Mouse (Mus musculus): ENCODE data around the gene Ppp6r3. TPM values are rescaled to one million over a fixed set of nuclear protein-coding genes. Genes with fewer than 3 reads are reported as not detected.
"Not testable (repeated sequence)": the region's sequence is repeated elsewhere in the genome, so short reads cannot be mapped to it uniquely, and the experiment has no call there.

The Ppp6r3 gene
- polyA plus RNA-seq, 1 experiment from 2014 or later = 65.1 TPM

DNA sequence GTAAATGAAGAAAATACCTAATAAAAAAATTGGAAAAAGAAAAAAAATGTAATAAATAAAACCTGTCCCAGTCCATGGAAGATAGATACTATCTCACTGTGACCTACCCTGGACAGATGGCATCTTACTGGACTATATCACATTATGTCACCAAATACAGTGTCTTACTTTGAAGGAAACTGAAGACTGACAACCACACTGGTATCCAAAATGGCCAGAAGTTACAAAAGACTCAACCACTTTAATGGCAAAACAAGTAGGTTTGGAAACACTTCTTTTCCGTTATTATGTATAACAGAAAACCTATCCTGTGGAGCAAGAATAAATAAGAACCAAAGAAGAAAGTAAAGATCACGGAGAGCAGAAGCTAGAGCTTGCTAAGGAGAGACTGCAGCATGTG lies 35.3 kb downstream of the Ppp6r3 start:
- peaks cover 32% of the 10 kb centered on the region for H3K36me3 ChIP-seq
- H3K4me2 ChIP-seq (replicated peaks) = no peak overlapping the region
- no peak overlapping the region for H3K27ac ChIP-seq
- no peak for ATAC-seq (ENCODE audit: low FRiP score, low read depth)
- WGBS = 89% methylated on average over 2 of the region's 2 CpGs
- H3K27me3 ChIP-seq = no peaks in the 10 kb centered on the region
- no peak overlapping the region for H3K4me3 ChIP-seq
- H3K4me1 ChIP-seq = no peaks in the 10 kb centered on the region
- no peak overlapping the region for H3K9ac ChIP-seq
- H3K9me3 ChIP-seq = no peaks in the 10 kb centered on the region

DNA sequence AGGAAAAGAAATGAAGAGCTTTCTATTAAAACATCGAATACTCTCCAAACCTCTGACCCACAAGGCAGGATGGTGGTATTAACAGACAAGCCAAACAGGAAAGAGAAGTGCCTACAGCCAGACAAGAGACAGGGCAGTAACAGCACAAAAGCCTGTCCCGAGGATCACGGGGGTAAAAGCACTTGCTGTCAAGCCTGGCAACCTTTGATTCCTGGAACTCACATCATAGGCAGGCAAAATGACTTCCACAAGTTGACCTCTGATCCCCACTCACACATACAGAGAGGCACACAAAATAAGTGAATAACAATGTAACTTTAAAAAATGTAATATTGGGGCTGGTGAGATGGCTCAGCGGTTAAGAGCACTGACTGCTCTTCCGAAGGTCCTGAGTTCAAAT lies 36.1 kb downstream of the Ppp6r3 start:
- WGBS = 92% methylated on average over 5 of the region's 5 CpGs
- peaks cover 32% of the 10 kb centered on the region for H3K36me3 ChIP-seq
- no peak overlapping the region for H3K4me3 ChIP-seq
- peaks cover 5% of the 10 kb centered on the region; the same call in 1 of the 2 replicates for H3K4me1 ChIP-seq
- no peak for ATAC-seq (ENCODE audit: low FRiP score, low read depth)
- no peak overlapping the region for H3K9ac ChIP-seq
- no peaks in the 10 kb centered on the region for H3K9me3 ChIP-seq
- no peak overlapping the region for H3K27ac ChIP-seq
- no peak overlapping the region for H3K4me2 ChIP-seq (replicated peaks)
- no peaks in the 10 kb centered on the region for H3K27me3 ChIP-seq

DNA sequence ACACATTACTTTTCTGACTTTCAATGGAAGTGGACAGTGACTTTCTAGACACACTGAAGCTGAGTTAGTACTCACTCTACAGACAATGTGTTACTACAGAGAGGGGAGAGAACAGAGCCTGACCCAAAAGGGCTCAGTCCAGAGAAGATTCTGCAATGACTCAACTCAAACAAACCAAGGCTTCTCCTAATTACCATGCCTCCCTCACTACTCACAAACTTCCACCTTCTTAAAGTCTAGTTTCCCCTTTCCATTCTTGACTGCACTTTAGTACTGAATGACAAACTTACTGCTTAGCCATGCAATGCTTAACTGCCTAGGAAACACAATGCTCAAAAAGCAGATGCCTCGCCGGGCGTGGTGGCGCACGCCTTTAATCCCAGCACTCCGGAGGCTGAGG lies 37.9 kb downstream of the Ppp6r3 start:
- ATAC-seq (ENCODE audit: low FRiP score, low read depth) = no peak
- H3K4me1 ChIP-seq = peaks cover 5% of the 10 kb centered on the region; the same call in 1 of the 2 replicates
- no peak overlapping the region for H3K9ac ChIP-seq
- no peak overlapping the region for H3K27ac ChIP-seq
- no peak overlapping the region for H3K4me2 ChIP-seq (replicated peaks)
- no peaks in the 10 kb centered on the region for H3K9me3 ChIP-seq
- H3K4me3 ChIP-seq = no peak overlapping the region
- peaks cover 27% of the 10 kb centered on the region for H3K36me3 ChIP-seq
- H3K27me3 ChIP-seq = no peaks in the 10 kb centered on the region
- 95% methylated on average over 6 of the region's 6 CpGs for WGBS

DNA sequence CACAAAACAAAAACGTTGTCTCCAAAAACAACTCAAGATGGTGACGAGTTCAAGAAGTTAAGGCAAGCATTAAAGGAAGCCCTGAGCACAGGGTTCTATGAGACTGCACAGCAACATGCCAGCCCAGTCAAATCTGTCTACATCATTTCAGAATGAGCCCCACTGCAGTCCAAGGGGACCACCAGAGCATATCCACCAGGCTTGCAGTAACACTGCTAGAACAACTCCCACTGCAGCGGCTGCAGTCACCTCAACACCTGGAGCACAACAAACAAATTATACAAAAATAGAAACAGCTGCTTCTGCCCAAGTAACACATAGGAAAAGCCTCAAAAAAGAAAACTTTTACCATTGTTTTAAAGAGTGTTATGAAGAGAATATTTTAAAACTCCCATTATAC lies 40.6 kb downstream of the Ppp6r3 start:
- Histone ChIP-seq H3K4me2 (replicated peaks) (no peak overlapping the region), H3K27me3 (no peaks in the 10 kb centered on the region), H3K9ac (no peak overlapping the region), H3K9me3 (no peaks in the 10 kb centered on the region), H3K36me3 (peaks cover 16% of the 10 kb centered on the region; the same call in 1 of the 2 replicates), H3K27ac (no peak overlapping the region), H3K4me3 (no peak overlapping the region), H3K4me1 (peaks cover 9% of the 10 kb centered on the region; the same call in 1 of the 2 replicates)
- no peak for ATAC-seq (ENCODE audit: low FRiP score, low read depth)
- 88% methylated on average over 3 of the region's 3 CpGs for WGBS

DNA sequence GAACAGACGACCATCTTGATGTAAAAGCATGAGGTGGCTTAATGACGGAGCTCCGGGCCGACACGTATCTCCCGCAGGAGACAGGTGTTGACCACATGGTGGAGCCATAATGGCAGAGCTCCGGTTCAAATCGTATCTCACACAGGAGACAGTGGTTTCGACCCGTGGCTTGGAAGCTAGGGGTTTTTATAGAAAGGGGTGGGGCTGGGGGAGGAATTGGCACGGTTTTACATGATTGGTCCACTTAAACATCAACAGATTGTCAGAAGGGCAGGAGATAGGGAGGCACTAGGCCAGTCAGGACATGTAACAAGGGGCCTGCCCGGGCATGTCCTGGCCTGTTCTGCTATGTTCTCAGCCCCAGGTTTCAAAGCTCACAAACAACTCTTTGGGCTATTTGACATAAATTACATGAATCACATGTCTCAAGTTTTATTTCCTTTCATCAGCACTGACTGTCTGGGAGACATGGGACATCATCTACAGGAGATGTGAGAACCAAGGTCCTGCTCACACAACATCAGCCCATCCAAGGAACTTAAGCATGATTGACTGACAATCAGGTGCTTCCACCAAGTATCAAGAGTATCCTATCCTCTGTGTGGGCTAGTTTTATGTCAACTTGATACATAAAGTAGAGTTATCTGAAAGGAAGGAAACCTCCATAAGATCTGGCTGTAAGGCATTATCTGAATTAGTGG lies 42.1 kb downstream of the Ppp6r3 start:
- not testable (repeated sequence) for H3K27me3 ChIP-seq; H3K36me3 ChIP-seq; H3K9ac ChIP-seq; H3K9me3 ChIP-seq; H3K4me2 ChIP-seq (replicated peaks); H3K4me1 ChIP-seq; H3K27ac ChIP-seq; ATAC-seq (ENCODE audit: low FRiP score, low read depth); H3K4me3 ChIP-seq
- 81% methylated on average over 12 of the region's 12 CpGs for WGBS

DNA sequence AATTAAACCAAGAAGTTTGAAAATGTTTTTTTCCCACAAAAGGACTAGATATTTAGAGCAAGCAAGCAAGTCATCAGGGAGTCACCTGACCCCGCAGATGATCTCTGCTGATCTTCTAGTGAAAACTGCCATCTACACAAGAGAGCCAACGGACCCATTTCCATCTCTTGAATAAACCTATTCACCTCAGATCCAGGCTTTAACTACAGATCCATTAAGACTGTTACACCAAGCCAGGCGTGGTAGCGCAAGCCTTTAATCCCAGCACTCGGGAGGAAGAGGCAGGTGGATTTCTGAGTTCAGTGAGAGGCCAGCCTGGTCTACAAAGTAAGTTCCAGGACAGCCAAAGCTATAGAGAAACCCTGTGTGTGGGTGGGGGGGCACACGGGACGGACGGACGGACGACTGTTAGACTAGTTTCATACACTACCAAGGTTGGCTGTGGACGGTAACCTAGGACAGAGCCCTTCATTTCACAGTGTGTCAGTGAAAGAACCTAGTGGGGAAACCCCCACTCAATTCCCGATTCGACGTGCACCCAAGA lies 42.8 kb downstream of the Ppp6r3 start:
- 91% methylated on average over 14 of the region's 14 CpGs for WGBS
- no peaks in the 10 kb centered on the region for H3K9me3 ChIP-seq
- no peak overlapping the region for H3K4me2 ChIP-seq (replicated peaks)
- peaks cover 5% of the 10 kb centered on the region; the same call in 1 of the 2 replicates for H3K36me3 ChIP-seq
- H3K27ac ChIP-seq = no peak overlapping the region
- H3K27me3 ChIP-seq = no peaks in the 10 kb centered on the region
- no peak overlapping the region for H3K9ac ChIP-seq
- H3K4me1 ChIP-seq = peaks cover 9% of the 10 kb centered on the region; the same call in 1 of the 2 replicates
- no peak overlapping the region for H3K4me3 ChIP-seq
- no peak for ATAC-seq (ENCODE audit: low FRiP score, low read depth)

- no peaks in the 10 kb centered on the region for H3K27me3 ChIP-seq
- 82% methylated on average over 3 of the region's 3 CpGs for WGBS
- H3K4me2 ChIP-seq (replicated peaks) = no peak overlapping the region
- H3K36me3 ChIP-seq = peaks cover 27% of the 10 kb centered on the region
- H3K9ac ChIP-seq = no peak overlapping the region
- no peak for ATAC-seq (ENCODE audit: low FRiP score, low read depth)
- no peaks in the 10 kb centered on the region for H3K9me3 ChIP-seq
- H3K27ac ChIP-seq = no peak overlapping the region
- H3K4me1 ChIP-seq = peaks cover 7% of the 10 kb centered on the region; the same call in 1 of the 2 replicates
- no peak overlapping the region for H3K4me3 ChIP-seq
These were observed 45.8 kb downstream of the Ppp6r3 start for GRCm38 (mm10) chr19:3529781-3530180.

- Histone ChIP-seq H3K27ac (no peak overlapping the region), H3K4me3 (no peak overlapping the region), H3K9me3 (no peaks in the 10 kb centered on the region), H3K4me2 (replicated peaks) (no peak overlapping the region), H3K4me1 (0 out of 2 replicates have a peak, but pooled peaks cover 4% of the 10 kb centered on the region), H3K27me3 (no peaks in the 10 kb centered on the region), H3K36me3 (peaks cover 35% of the 10 kb centered on the region), H3K9ac (no peak overlapping the region)
- 84% methylated on average over 4 of the region's 4 CpGs for WGBS
- ATAC-seq (ENCODE audit: low FRiP score, low read depth) = no peak
These were observed 46.9 kb downstream of the Ppp6r3 start for GRCm38 (mm10) chr19:3528646-3529045.

- Histone ChIP-seq H3K36me3 (peaks cover 44% of the 10 kb centered on the region), H3K4me3 (no peak overlapping the region), H3K4me1 (0 out of 2 replicates have a peak, but pooled peaks cover 4% of the 10 kb centered on the region), H3K27me3 (no peaks in the 10 kb centered on the region), H3K9me3 (no peaks in the 10 kb centered on the region), H3K27ac (no peak overlapping the region), H3K9ac (no peak overlapping the region), H3K4me2 (replicated peaks) (no peak overlapping the region)
- ATAC-seq (ENCODE audit: low FRiP score, low read depth) = no peak
- WGBS = 97% methylated on average over 4 of the region's 4 CpGs
These were observed 48.0 kb downstream of the Ppp6r3 start for GRCm38 (mm10) chr19:3527531-3527930.

GRCm38 (mm10) chr19:3519471-3520169 lies 55.9 kb downstream of the Ppp6r3 start:
- Histone ChIP-seq H3K27me3 (no peaks in the 10 kb centered on the region), H3K4me2 (replicated peaks) (no peak overlapping the region), H3K9me3 (no peaks in the 10 kb centered on the region), H3K9ac (no peak overlapping the region), H3K4me1 (no peaks in the 10 kb centered on the region), H3K27ac (no peak overlapping the region), H3K36me3 (peaks cover 92% of the 10 kb centered on the region), H3K4me3 (no peak overlapping the region)
- no peak for ATAC-seq (ENCODE audit: low FRiP score, low read depth)
- WGBS = 97% methylated on average over 4 of the region's 4 CpGs

DNA sequence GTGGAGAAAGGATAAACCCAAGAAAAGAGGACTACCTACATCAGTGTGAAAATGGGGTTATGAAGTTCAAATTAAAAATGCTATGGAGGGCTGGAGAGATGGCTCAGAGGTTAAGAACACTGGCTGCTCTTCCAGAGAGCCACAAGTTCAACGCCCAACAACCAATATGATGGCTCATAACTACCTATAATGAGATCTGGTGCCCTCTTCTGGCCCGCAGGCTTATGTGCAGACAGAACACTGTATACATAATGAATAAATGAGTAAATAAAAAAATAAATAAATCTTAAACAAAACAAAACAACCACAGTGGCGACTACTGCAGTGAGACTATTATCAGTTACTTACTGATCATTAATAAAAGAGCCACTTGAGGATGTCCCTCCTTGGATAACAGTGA lies 78.3 kb downstream of the Ppp6r3 start:
- no peak overlapping the region for H3K27ac ChIP-seq
- no peaks in the 10 kb centered on the region for H3K4me1 ChIP-seq
- no peak for ATAC-seq (ENCODE audit: low FRiP score, low read depth)
- no peak overlapping the region for H3K4me2 ChIP-seq (replicated peaks)
- H3K9ac ChIP-seq = no peak overlapping the region
- no peaks in the 10 kb centered on the region for H3K9me3 ChIP-seq
- WGBS = 90% methylated on average over 3 of the region's 3 CpGs
- H3K27me3 ChIP-seq = no peaks in the 10 kb centered on the region
- H3K36me3 ChIP-seq = peaks cover 90% of the 10 kb centered on the region
- H3K4me3 ChIP-seq = no peak overlapping the region

DNA sequence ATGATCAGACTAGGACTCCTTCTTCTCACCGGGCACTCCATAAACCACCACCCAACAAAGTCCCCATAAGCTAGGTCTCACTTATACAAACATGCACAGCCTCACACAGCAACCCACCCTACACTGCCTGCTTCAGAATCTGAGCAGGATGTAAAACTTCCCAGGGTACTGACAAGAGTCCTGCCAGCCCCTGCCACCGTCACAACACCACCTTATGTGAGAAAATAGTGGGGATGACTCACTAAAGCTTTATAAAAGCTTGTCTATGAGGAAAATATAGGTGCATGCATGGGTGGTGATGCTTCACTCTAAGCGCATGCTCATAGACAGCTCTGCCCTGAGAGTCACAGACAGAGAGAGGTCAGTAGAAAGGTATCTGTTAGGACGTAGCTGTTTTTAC lies 85.7 kb downstream of the Ppp6r3 start:
- H3K27ac ChIP-seq = no peak overlapping the region
- H3K9ac ChIP-seq = no peak overlapping the region
- H3K36me3 ChIP-seq = peaks cover 97% of the 10 kb centered on the region
- H3K4me3 ChIP-seq = no peak overlapping the region
- 92% methylated on average over 4 of the region's 4 CpGs for WGBS
- H3K4me1 ChIP-seq = no peaks in the 10 kb centered on the region
- no peak overlapping the region for H3K4me2 ChIP-seq (replicated peaks)
- no peaks in the 10 kb centered on the region for H3K27me3 ChIP-seq
- no peaks in the 10 kb centered on the region for H3K9me3 ChIP-seq
- no peak for ATAC-seq (ENCODE audit: low FRiP score, low read depth)
